Mouse (Mus musculus): ENCODE measurements at regions not wholly inside any gene's neighbourhood (a gene's known extent, or its start where the extent isn't known, plus 50 kb on each side); places are given as distances from the start of the nearest gene placed in this dataset.
A peak's percentile ranks its signal among the peaks of the same experiment; 100 is the strongest.

DNA sequence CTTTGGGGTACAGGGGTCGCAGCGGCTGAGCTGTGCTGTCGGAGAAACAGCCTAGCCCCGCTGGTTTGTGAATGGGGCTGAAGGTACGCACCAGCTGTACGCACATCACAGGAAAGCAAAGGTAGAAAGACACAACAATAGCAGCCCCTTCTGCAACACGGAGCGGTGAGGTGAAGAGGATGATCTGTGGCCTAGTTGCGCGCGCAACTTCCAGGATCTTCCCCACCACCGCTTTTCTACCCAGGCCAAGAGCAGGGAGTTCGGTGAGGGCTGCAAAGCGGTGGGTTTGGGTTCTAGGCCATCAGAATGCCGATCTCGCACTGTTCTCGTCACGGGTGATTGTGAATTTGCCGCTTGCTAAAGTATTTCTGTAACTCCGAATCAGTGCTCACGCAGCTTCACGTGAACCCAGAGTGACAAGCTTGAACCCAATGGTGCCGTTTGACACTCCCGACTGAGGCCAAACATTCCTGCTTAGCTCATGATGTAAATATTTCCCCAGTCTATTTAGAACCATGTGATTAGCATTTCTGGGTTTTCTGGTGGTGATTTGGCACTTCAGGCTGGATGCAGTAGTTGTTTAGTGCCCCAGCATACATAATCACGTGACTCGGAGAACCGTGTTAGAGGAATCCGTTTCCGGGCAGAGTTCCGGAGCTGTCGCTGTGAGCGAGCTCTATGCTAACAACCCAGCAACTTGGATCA, 54.7 kb downstream of the Cryaa start:
- DNase-seq (ENCODE audit: low read depth): no peak

- no peak for DNase-seq (ENCODE audit: low read depth)
These were observed 56.9 kb downstream of the Cryaa start for GRCm38 (mm10) chr17:31734521-31734920.

- no peak for DNase-seq (ENCODE audit: low read depth)
These were observed 59.1 kb downstream of the Cryaa start for GRCm38 (mm10) chr17:31736716-31737115.

GRCm38 (mm10) chr17:31738249-31738648, 60.6 kb downstream of the Cryaa start:
- DNase-seq (ENCODE audit: low read depth): no peak

DNA sequence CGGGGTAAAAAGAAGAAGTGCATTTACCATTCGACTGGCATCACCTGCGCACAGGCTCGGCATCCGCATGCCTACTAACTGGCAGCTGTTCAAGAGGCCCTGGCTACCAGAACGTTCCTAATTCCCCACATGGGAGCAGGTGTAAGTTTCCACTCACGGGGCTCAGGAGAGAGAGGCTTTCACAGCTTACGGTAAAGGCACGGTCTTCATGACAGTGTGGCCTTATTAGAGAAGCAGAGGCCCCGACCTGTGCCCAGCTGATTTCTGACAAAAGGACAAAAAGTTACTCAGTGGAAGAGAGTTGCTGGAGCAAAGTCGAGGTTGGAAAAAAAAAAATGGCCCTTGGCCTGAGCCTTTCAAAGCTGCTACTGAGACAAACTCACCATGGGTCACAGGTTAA, 62.0 kb downstream of the Cryaa start:
- no peak for DNase-seq (ENCODE audit: low read depth)

- DNase-seq (ENCODE audit: low read depth): no peak
These were observed 62.5 kb downstream of the Cryaa start for GRCm38 (mm10) chr17:31740059-31740458.

- no peak for DNase-seq (ENCODE audit: low read depth)
These were observed 66.0 kb downstream of the Cryaa start for GRCm38 (mm10) chr17:31743656-31744055.

- DNase-seq (ENCODE audit: low read depth): no peak
These were observed 68.8 kb downstream of the Cryaa start for GRCm38 (mm10) chr17:31746198-31747111.

- DNase-seq (ENCODE audit: low read depth): no peak
These were observed 70.0 kb downstream of the Cryaa start for GRCm38 (mm10) chr17:31747563-31747962.

GRCm38 (mm10) chr17:31748158-31748557, 70.6 kb downstream of the Cryaa start:
- DNase-seq (ENCODE audit: low read depth): no peak

DNA sequence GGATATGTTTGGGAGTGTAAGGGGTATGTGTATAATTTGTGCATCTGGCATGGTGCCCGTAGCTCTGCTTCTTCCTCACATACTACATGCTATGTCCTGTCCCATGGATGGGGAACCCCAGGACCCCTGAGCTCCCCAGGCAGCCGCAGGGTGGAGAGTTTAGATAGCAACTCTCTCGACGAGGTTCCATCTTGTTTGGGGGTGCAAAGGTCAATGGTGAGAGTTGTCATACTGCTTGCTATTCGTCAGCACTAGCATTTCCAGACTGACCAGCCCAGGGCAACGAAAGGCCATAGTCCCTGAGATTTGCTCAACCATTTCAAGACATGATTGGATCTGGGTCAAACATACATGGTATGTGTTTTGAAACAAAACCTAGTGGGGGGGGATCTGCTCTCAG, 71.4 kb downstream of the Cryaa start:
- no peak for DNase-seq (ENCODE audit: low read depth)

DNA sequence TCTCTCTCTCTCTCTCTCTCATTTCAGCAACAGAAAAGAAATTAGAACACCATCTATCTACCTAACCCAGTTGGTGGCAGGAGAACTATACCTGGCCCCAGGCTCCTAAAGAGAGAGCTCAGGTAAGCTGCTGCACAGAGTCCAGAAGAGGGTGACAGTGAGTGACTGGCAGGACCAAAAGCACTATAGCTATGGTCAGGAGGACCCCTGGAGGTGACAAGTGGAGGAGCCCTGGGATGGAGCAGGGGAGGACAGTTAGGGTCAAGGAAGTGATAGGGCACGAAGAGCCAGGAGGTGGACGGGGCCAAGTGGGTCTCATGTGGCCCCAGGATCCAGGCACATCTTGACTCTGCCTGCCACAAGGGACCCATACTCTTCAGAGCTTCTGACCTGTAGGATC, 73.7 kb downstream of the Cryaa start:
- peak; percentile 34 for DNase-seq (ENCODE audit: low read depth)

DNA sequence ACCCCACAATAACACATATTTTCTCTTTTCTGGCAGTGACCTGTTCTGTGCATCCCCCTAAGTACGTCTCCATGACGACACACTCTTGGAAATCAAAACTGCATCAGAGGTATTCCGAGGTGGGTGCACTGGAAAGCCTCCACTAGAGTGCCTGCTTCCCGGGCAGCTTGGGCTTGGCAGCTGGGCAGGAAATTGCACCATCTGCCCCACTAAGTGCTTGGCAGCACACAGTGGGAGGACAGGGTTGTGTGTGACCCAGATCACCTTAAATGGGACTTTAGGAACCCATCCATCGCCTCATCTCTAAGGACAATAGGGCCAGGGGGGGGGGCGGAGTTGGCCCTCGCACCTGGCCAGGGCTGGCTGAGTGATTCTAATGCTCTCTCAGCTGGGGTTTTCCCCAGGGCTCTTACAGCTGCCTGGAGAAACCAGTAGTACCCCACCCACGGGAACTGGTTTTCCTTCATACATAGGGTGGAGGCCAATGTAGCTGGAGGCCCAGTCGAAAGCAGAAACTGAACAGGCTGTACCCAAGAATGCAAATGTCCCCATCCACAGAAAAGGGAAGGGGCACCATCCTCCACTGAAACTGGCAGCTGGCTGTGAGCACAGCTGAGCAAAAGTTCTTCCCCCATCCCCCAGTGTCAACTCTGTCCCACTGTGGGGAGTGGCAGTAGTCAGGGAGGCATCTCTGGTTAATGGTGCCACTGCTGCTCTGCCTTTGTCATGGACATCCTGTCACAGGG, 75.7 kb downstream of the Cryaa start:
- DNase-seq (ENCODE audit: low read depth): peak; percentile 72

GRCm38 (mm10) chr17:31753859-31754229, 76.2 kb downstream of the Cryaa start:
- DNase-seq (ENCODE audit: low read depth): no peak

GRCm38 (mm10) chr17:31760465-31760864, 82.9 kb downstream of the Cryaa start:
- no peak for DNase-seq (ENCODE audit: low read depth)

DNA sequence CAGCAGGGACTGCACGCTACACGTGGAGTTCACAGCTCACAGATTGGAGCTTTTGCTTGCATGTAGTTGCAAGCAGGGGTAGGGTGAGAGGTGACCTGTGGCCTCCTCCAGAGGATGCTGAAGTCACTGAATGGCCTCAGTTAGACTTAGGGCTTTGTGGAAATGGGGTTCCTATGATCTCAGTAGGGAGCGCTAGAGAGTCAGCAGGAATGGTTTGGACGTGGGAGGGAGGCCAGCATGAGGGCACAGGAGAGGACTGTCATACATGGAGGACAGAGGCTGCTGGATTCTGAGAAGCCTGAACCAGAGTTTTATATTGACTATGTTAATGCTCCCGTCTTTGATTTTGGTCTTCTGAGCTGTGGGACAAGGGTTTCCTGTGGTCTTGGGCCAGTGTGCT, 85.5 kb downstream of the Cryaa start:
- DNase-seq (ENCODE audit: low read depth): peak; percentile 60

GRCm38 (mm10) chr17:31766779-31767697, 88.6 kb downstream of the Sik1 start:
- no peak for DNase-seq (ENCODE audit: low read depth)

GRCm38 (mm10) chr17:31772201-31772820, 83.3 kb downstream of the Sik1 start:
- peak; percentile 34 for DNase-seq (ENCODE audit: low read depth)

GRCm38 (mm10) chr17:31773882-31774281, 81.7 kb downstream of the Sik1 start:
- peak; percentile 49 for DNase-seq (ENCODE audit: low read depth)

DNA sequence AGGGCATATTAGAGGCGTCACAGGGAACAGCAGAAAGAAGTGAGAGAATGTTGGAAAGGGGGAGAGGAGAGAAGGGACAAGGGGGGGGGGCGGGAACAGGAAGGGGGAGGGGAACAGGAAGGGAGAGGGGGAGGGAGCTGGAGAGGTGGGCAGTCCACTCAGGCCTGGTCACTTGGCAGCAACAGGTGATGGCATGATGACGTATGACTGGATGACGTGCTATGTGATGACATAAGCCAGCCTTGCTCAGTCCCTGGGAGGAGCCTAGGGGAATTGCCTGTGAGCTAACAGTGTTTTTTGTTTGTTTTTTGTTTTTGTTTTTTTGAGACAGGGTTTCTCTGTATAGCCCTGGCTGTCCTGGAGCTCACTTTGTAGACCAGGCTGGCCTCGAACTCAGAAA, 80.6 kb downstream of the Sik1 start:
- DNase-seq (ENCODE audit: low read depth): no peak

GRCm38 (mm10) chr17:31775966-31776365, 79.6 kb downstream of the Sik1 start:
- DNase-seq (ENCODE audit: low read depth): no peak

Measured in induced T-regulatory cell, adult 2 months (primary cell).